Mouse (Mus musculus): ENCODE results near the gene Gm21976. TPM values are rescaled to one million over a fixed set of nuclear protein-coding genes. Genes with fewer than 3 reads are reported as not detected.

Gene Gm21976
- total RNA-seq, 4 experiments from 2014 or later = not detected

DNA sequence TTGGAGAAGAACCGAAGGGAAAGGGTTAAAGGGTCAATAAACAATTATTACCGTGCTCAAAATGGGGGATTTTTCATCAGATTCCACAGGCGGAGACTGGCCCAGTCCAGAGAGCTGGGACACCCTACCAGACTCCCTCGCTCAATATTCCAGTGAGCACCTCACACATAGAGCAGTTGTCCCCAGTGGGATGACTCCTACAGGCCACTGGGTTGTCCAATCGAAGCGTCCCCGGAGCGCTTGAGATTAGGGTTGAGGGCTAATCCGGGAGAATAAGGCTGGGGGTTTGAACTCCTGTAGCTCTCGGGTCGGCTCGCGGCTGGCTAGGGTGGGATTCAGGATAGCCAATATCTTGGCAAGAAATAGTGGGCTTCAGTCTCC, 74.0 kb downstream of the Gm21976 start:
- DNase-seq (ENCODE audit: low spot score in 2 of 2) = no peak

DNA sequence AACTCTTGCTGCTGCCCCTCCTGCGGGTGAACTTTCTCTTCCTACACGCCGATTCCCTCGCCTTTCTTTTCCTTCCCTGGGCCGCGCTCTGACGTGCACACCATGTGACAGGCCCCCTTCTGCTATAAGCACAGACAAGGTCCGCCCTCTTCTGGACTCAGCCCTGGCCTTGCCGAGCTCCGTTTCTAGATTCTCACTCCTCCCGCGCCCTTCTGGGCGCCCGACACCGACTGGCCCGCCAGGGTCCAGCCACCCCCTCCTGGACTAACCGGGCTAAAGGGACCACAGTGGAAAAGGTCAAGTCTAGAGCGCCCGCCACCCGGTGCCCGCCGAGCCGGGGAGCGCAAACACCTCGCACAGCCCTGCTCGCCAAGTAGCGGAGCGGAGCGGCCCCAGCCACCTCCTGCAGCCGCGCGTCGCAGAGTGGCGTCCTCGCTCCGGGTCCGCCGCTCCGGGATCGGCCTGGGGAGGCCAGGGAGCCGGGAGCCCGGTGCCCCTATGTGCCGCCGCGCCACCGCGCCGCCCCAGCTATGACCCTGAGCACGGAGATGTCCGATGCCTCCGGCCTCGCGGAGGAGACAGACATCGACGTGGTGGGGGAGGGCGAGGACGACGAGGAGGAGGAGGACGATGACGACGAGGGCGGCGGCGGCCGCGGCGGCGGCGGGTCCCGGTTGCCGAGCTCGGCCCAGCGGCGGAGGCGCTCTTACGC, 74.6 kb downstream of the Gm21976 start, which contains the start of gene Foxd1:
Gene Foxd1 (plus strand): TSS at position 153 of the 712 bp plus-strand sequence.
- no peak for DNase-seq (ENCODE audit: low spot score in 2 of 2)

DNA sequence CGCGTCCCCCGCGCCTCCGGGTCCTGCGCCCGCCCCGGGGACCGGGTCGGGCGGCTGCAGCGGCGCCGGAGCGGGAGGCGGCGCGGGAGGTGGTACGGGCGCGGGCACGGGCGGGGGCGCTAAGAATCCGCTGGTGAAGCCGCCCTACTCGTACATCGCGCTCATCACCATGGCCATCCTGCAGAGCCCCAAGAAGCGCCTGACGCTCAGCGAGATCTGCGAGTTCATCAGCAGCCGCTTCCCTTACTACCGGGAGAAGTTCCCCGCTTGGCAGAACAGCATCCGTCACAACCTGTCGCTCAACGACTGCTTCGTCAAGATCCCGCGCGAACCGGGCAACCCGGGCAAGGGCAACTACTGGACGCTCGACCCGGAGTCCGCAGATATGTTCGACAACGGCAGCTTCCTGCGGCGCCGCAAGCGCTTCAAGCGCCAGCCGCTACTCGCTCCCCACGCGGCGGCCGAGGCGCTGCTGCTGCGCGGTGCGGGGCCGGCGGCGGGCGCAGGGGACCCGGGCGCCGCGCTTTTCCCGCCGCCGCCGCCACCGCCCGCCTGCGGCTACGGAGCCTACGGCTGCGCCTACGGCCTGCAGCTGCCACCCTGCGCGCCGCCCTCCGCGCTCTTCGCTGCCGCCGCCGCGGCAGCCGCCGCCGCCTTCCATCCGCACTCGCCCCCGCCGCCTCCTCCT, 75.3 kb downstream of the Gm21976 start:
- DNase-seq (ENCODE audit: low spot score in 2 of 2) = no peak

DNA sequence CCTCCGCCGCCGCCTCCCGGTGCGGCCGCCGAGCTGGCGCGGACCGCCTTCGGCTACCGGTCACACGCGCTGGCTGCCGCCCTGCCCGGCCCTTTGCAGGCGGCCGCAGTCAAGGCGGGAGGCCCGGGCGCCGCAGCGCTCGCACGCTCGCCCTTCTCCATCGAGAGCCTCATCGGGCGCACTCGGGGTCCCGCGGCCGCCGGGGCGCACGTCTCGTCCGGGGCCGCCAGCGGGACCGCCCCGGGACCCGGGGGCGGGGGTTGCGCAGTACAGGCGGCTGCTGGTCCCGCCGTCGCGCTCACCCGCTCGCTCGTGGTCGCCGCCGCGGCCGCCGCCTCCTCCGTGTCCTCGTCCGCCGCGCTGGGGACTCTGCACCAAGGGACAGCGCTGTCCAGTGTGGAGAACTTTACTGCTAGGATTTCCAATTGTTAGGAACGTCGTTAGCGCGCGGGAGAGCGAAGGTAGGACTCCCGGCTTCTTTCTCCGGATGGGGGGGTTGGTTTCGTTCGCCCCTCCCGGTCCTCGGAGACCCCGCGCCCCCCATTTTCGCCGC, 75.9 kb downstream of the Gm21976 start:
- DNase-seq (ENCODE audit: low spot score in 2 of 2) = no peak

DNA sequence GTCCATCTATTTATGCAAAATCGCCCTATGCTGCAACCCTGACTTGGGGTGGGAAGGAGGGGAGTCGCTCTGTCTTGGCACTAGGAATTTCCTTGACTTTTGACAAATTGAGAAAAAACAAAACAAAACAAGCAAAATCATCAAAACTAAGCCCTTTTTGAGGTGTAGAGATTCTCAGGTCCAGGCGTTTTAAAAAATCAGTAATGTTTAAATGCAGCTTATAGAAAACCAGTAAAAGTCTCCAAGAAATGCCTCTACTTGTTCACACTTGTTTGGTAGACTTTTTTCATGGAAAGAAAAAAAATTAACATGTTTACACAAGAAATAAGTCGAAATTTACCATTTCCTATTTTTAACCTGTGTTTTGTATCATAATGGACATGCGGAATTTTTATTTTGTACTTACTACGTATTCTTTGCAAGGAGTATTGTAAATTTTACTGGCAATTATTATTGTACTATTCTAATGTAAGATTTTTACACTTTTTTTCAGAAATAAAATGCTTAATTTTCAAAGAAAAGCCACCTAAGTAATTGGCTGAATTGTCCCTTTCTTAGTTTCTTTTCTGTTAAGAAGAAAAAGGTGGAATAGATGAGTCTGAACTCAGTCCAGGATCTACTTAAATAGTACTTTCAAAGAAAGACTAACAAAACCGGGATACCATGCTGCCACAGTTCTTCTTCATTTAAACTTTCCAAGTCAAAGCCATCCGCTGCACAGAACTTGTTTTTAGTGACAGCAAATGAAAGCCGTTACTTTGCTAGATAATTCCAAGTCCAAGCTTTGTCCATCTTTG, 76.7 kb downstream of the Gm21976 start:
- DNase-seq (ENCODE audit: low spot score in 2 of 2) = no peak

Other genes with a start within 250 kb of the Gm21976 start
- 10 to 100 TPM; 29.5 to 41.9 (median 34.7) TPM for gene Arhgef28, start 73.4 kb upstream of the Gm21976 start, total RNA-seq (2022)
- gene Utp15, start 16.8 kb upstream of the Gm21976 start, total RNA-seq (2022) = 10 to 100 TPM; 22.1 to 25.2 (median 24.3) TPM
- gene Ankra2, start 16.8 kb upstream of the Gm21976 start, total RNA-seq (2022) = 10 to 100 TPM; 43.8 to 48.6 (median 47.9) TPM
- gene Btf3, start 37.1 kb downstream of the Gm21976 start, total RNA-seq (2022) = 100 to 1,000 TPM; 167 to 188 (median 185) TPM
- 1 to 10 TPM; 1.3 to 1.6 (median 1.5) TPM for gene Foxd1, start 74.4 kb downstream of the Gm21976 start, total RNA-seq (2022)
- gene Gm10320, start 212.1 kb downstream of the Gm21976 start, total RNA-seq (2022) = not detected